Mouse (Mus musculus) ES-E14 (cell line): ENCODE measurements around the gene Rnaset2a.

ENCODE experiments used
- CHD2 ChIP-seq: IDR thresholded peaks from 2 replicates; pipeline ENCODE4 v1.6.1; 2014; ENCODE audit warnings: mild to moderate bottlenecking, low read depth, low read length, inconsistent platforms
- HCFC1 ChIP-seq: IDR thresholded peaks from 2 replicates; pipeline ENCODE4 v1.6.1; 2012; ENCODE audit warnings: low read length, inconsistent platforms, borderline replicate concordance; ENCODE audit not compliant: insufficient read depth

DNA sequence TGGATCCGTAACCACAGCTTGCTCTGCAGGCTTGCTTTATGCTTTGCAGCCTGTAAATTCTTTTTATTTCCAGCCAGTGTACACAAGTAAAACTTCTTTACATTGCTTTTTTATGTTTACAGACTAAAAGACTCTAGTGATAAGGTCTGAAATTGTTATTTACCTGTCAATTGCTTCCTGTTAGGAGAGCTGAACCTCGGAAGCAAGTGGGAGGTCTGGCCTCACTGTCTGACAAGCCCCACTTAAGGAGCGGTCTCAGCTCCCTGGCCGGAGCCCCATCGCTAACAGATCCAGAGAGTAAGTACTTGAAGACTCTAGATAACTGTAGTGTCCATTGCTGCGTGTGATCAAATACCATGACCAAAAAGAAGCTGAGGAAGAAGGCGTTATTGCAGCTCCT, 36.3 kb upstream of the Rnaset2a start:
- no peak for TF ChIP-seq CHD2
- TF ChIP-seq HCFC1 = no peak
